Mouse (Mus musculus) MEL (cell line): Measurements from ENCODE around the gene Trim2. TPM values are rescaled to one million over a fixed set of nuclear protein-coding genes. Genes with fewer than 3 reads are reported as not detected.

Source experiments
- DNase-seq: peaks from one replicate; pipeline ENCODE4 v3.0.0; 2011; ENCODE audit warnings: low read depth, low spot score
- H3K27ac ChIP-seq: 2 replicates; pipeline ENCODE4 v1.5.1; 2012; ENCODE audit warnings: low read depth, mild to moderate bottlenecking, control low read depth, low read length, moderate library complexity; ENCODE audit not compliant: control insufficient read depth
- H3K27me3 ChIP-seq, 2 experiments: fragments of 150-350 bp in 1 of 2; sonication (generic) in 1 of 2; 2 replicates each; pipeline ENCODE4 v1.6.1; 2012; ENCODE audit warnings: low read length in 2 of 2, mild to moderate bottlenecking in 2 of 2, improper control_type of control experiment in 1 of 2, moderate library complexity in 1 of 2; ENCODE audit not compliant: insufficient read depth in 2 of 2, control insufficient read depth in 1 of 2
- H3K36me3 ChIP-seq, 2 experiments: 2 replicates each; pipeline ENCODE4 v1.6.1; 2012 to 2014; ENCODE audit warnings: low read length in 2 of 2, improper control_type of control experiment in 1 of 2, inconsistent platforms in 1 of 2, mild to moderate bottlenecking in 1 of 2; ENCODE audit not compliant: insufficient read depth in 2 of 2, control insufficient read depth in 1 of 2
- H3K4me1 ChIP-seq, 2 experiments: fragments of 150-350 bp in 1 of 2; sonication (generic) in 1 of 2; 2 replicates each; pipeline ENCODE4 v1.6.1; 2012; ENCODE audit warnings: low read length in 2 of 2, improper control_type of control experiment in 1 of 2, mild to moderate bottlenecking in 1 of 2; ENCODE audit not compliant: insufficient read depth in 2 of 2, control insufficient read depth in 1 of 2
- H3K4me3 ChIP-seq, 2 experiments: fragments of 150-350 bp in 1 of 2; sonication (generic) in 1 of 2; 2 replicates each; pipeline ENCODE4 v1.5.1; 2012; ENCODE audit warnings: low read depth in 2 of 2, low read length in 2 of 2, mild to moderate bottlenecking in 2 of 2, moderate library complexity in 2 of 2, control low read depth in 1 of 2, improper control_type of control experiment in 1 of 2; ENCODE audit not compliant: control insufficient read depth in 1 of 2, insufficient read depth in 1 of 2
- H3K79me2 ChIP-seq: 2 replicates; pipeline ENCODE4 v1.6.1; 2012; ENCODE audit warnings: mild to moderate bottlenecking, low read length, moderate library complexity; ENCODE audit not compliant: control insufficient read depth, poor library complexity, insufficient read depth
- H3K9ac ChIP-seq: 2 replicates; pipeline ENCODE4 v1.6.1; 2012; ENCODE audit warnings: low read depth, mild to moderate bottlenecking, control low read depth, low read length, moderate library complexity; ENCODE audit not compliant: control insufficient read depth, poor library complexity, severe bottlenecking
- H3K9me3 ChIP-seq: fragments of 150-350 bp; sonication (generic); replicated peaks from 2 replicates; pipeline ENCODE4 v1.6.1; 2012; ENCODE audit warnings: mild to moderate bottlenecking, low read length, improper control_type of control experiment, moderate library complexity; ENCODE audit not compliant: insufficient read depth
- BHLHE40 ChIP-seq: IDR thresholded peaks from 2 replicates; pipeline ENCODE4 v1.6.1; 2012; ENCODE audit warnings: low read depth, mild to moderate bottlenecking, inconsistent platforms, low read length, improper control_type of control experiment, borderline replicate concordance
- CHD1 ChIP-seq: IDR thresholded peaks from 2 replicates; pipeline ENCODE4 v1.6.1; 2012; ENCODE audit warnings: low read depth, mild to moderate bottlenecking, inconsistent platforms, low read length, improper control_type of control experiment
- CHD2 ChIP-seq: IDR thresholded peaks from 2 replicates; pipeline ENCODE4 v1.6.1; 2011; ENCODE audit warnings: low read length, improper control_type of control experiment
- CTCF ChIP-seq, 3 experiments: IDR thresholded peaks in 2 of 3; conservative IDR thresholded peaks in 1 of 3; 2 replicates each; pipeline ENCODE4 v1.5.1; 2011 to 2012; ENCODE audit warnings: low read length in 3 of 3, low read depth in 2 of 3, mild to moderate bottlenecking in 2 of 3, improper control_type of control experiment in 1 of 3, inconsistent platforms in 1 of 3, mixed read lengths in 1 of 3, moderate library complexity in 1 of 3; ENCODE audit not compliant: control insufficient read depth in 1 of 3, insufficient read depth in 1 of 3, poor library complexity in 1 of 3, severe bottlenecking in 1 of 3
- E2F4 ChIP-seq: IDR thresholded peaks from 2 replicates; pipeline ENCODE4 v1.6.1; 2011; ENCODE audit warnings: low read depth, low read length, improper control_type of control experiment, borderline replicate concordance
- HCFC1 ChIP-seq: IDR thresholded peaks from 2 replicates; pipeline ENCODE4 v1.6.1; 2012; ENCODE audit warnings: low read depth, mild to moderate bottlenecking, inconsistent platforms, low read length, improper control_type of control experiment, moderate library complexity
- JUND ChIP-seq: IDR thresholded peaks from 2 replicates; pipeline ENCODE4 v1.6.1; 2011; ENCODE audit warnings: low read depth, mild to moderate bottlenecking, improper control_type of control experiment, low read length
- KAT2A ChIP-seq: conservative IDR thresholded peaks from 2 replicates; pipeline ENCODE4 v1.6.1; 2012; ENCODE audit warnings: low read depth, low read length, improper control_type of control experiment, inconsistent platforms
- MAX ChIP-seq: IDR thresholded peaks from 2 replicates; pipeline ENCODE4 v1.6.1; 2011; ENCODE audit warnings: low read length, improper control_type of control experiment
- MAZ ChIP-seq: IDR thresholded peaks from 2 replicates; pipeline ENCODE4 v1.6.1; 2012; ENCODE audit warnings: low read depth, mild to moderate bottlenecking, inconsistent platforms, low read length, improper control_type of control experiment
- MYC ChIP-seq: IDR thresholded peaks from 2 replicates; pipeline ENCODE4 v1.6.1; 2011; ENCODE audit warnings: low read depth, mild to moderate bottlenecking, low read length, improper control_type of control experiment, moderate library complexity
- SMC3 ChIP-seq: IDR thresholded peaks from 2 replicates; pipeline ENCODE4 v1.6.1; 2011; ENCODE audit warnings: low read depth, low read length, improper control_type of control experiment
- TBP ChIP-seq: IDR thresholded peaks from 2 replicates; pipeline ENCODE4 v1.8.0; 2011; ENCODE audit warnings: low read depth, low read length, improper control_type of control experiment
- TCF12 ChIP-seq: IDR thresholded peaks from 2 replicates; pipeline ENCODE4 v1.6.1; 2014; ENCODE audit warnings: low read depth, mild to moderate bottlenecking, inconsistent platforms, low read length, improper control_type of control experiment, moderate library complexity
- UBTF ChIP-seq: IDR thresholded peaks from 2 replicates; pipeline ENCODE4 v1.6.1; 2012; ENCODE audit warnings: low read depth, mild to moderate bottlenecking, inconsistent platforms, low read length, improper control_type of control experiment, moderate library complexity, borderline replicate concordance; ENCODE audit not compliant: insufficient read depth
- ZC3H11A ChIP-seq: IDR thresholded peaks from 2 replicates; pipeline ENCODE4 v1.6.1; 2012; ENCODE audit warnings: low read depth, mild to moderate bottlenecking, inconsistent platforms, low read length, improper control_type of control experiment
- ZKSCAN1 ChIP-seq: IDR thresholded peaks from 2 replicates; pipeline ENCODE4 v1.6.1; 2012; ENCODE audit warnings: low read depth, mild to moderate bottlenecking, inconsistent platforms, low read length, improper control_type of control experiment, moderate library complexity
- ZMIZ1 ChIP-seq: IDR thresholded peaks from 2 replicates; pipeline ENCODE4 v1.6.1; 2012; ENCODE audit warnings: low read depth, mild to moderate bottlenecking, inconsistent platforms, low read length, improper control_type of control experiment, moderate library complexity
- ZNF384 ChIP-seq: IDR thresholded peaks from 2 replicates; pipeline ENCODE4 v1.6.1; 2012; ENCODE audit warnings: low read depth, mild to moderate bottlenecking, inconsistent platforms, low read length, improper control_type of control experiment
- polyA plus RNA-seq, 2 experiments: library from polyadenylated mRNA; stranded (reverse) in 1 of 2; unstranded in 1 of 2; fragments of >175 nt in 1 of 2; fragments of >200 nt in 1 of 2; gene quantifications; 2 replicates each; pipeline versions ENCODE4 v1.2.1 to v1.2.4; 2012; ENCODE audit warnings: low replicate concordance in 2 of 2, low read depth in 1 of 2; ENCODE audit not compliant: insufficient read length in 2 of 2, insufficient read depth in 1 of 2, missing spikeins in 1 of 2
- total RNA-seq: library from RNA; depleted of rRNA; stranded (reverse); fragments of 300-350 nt; gene quantifications from 2 replicates; pipeline ENCODE4 v1.2.3, GENCODE M21; 2012

The Trim2 gene
- total and polyA plus RNA-seq, 3 experiments, result 1.7 to 4.4 TPM; not detected in 1

DNA sequence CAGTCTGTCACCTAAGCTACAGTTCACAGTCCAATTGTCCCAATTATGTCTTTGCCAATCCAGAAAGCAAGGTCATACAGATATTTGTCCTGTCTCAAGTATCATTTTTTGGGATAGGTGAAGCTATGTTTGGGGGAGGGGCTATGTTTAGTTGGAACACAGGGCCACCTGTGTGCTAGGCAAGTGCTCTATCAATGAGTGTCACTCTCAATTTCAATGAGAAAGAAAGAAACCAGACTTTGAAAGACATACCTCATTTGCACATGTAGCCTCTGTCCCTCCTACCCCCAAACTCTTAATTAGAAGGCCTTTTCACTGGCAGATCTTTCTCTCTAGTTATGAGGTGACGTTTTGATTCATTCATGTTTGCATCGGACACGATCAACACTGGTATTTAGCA is 21.9 kb downstream of the Trim2 start:
- TF ChIP-seq CTCF (IDR thresholded peaks at IDR 0.05 in 2 of 3, conservative IDR thresholded peaks at IDR 0.05 in 1 of 3; ENCODE audit: control insufficient read depth in 1 of 3, insufficient read depth in 1 of 3, low read depth in 2 of 3, low read length in 3 of 3, poor library complexity in 1 of 3, severe bottlenecking in 1 of 3) (no peak), CHD2 (no peak), MAZ (no peak), UBTF (no peak), TBP (no peak), MYC (no peak), E2F4 (no peak), BHLHE40 (no peak), MAX (no peak), ZKSCAN1 (no peak), HCFC1 (no peak)
- no peak for DNase-seq
- Histone ChIP-seq H3K4me1 (peaks cover 0 to 11% of the 10 kb centered on the region in 2 experiments; a peak in 2 of 4 replicates), H3K9ac (no peak overlapping the region), H3K27ac (no peak overlapping the region), H3K9me3 (no peaks in the 10 kb centered on the region), H3K36me3 (0 out of 4 replicates have a peak, but pooled peaks cover 0 to 5% of the 10 kb centered on the region in 2 experiments), H3K27me3 (no peaks in the 10 kb centered on the region; a peak in 1 of 4 replicates), H3K79me2 (no peaks in the 10 kb centered on the region), H3K4me3 (no peak overlapping the region)

DNA sequence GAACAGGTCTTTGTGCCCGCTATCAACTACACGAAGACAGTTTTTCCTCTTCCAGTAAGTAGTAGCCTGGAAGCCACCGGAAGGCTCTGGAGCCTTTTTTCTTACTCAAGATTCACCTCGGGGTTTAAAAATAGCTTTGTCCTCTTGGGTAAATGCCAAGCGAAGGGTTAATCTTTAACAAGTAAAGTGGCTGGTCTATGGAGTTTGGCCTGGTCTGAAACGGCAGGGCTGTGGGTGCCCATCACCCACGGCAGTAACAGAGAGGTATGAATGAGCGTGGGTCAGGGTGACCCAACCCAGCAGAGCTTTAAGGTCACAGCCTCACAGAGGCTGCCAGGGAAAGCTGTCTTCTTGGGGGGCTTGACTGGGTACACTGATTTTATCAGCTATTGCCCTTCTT is 23.2 kb downstream of the Trim2 start:
- Histone ChIP-seq H3K9me3 (no peaks in the 10 kb centered on the region), H3K4me1 (peaks cover 0 to 11% of the 10 kb centered on the region in 2 experiments; a peak in 2 of 4 replicates), H3K9ac (no peak overlapping the region), H3K79me2 (no peaks in the 10 kb centered on the region), H3K27me3 (no peaks in the 10 kb centered on the region), H3K36me3 (0 out of 4 replicates have a peak, but pooled peaks cover 0 to 5% of the 10 kb centered on the region in 2 experiments), H3K27ac (no peak overlapping the region), H3K4me3 (no peak overlapping the region)
- no peak for DNase-seq
- TF ChIP-seq JUND (no peak), BHLHE40 (no peak), CTCF (IDR thresholded peaks at IDR 0.05 in 2 of 3, conservative IDR thresholded peaks at IDR 0.05 in 1 of 3; ENCODE audit: control insufficient read depth in 1 of 3, insufficient read depth in 1 of 3, low read depth in 2 of 3, low read length in 3 of 3, poor library complexity in 1 of 3, severe bottlenecking in 1 of 3) (no peak), KAT2A (no peak), E2F4 (no peak), MAX (no peak), SMC3 (no peak), TCF12 (no peak), ZC3H11A (no peak), ZNF384 (no peak), ZMIZ1 (no peak), CHD1 (no peak), MYC (no peak), HCFC1 (no peak)
